Mouse (Mus musculus) forebrain, embryonic 11.5 days (tissue): ENCODE data around the gene Fbf1. TPM values are rescaled to one million over a fixed set of nuclear protein-coding genes. Genes with fewer than 3 reads are reported as not detected.
A peak's percentile ranks its signal among the peaks of the same experiment; 100 is the strongest.

Experiments used
- ATAC-seq: fragments of 200-750 bp; cut with Nextera tagmentation; replicated peaks from 2 replicates; pipeline ENCODE4 v1.8.0; 2017; ENCODE audit warnings: moderate TSS enrichment; ENCODE audit not compliant: low FRiP score
- DNase-seq: peaks from one replicate; pipeline ENCODE4 v3.0.0-alpha.2; 2017; ENCODE audit warnings: low spot score
- H3K27ac ChIP-seq: fragments of 300-500 bp; sonication (generic); 2 replicates; pipeline ENCODE4 v1.5.1; 2014; ENCODE audit warnings: low read depth, low read length
- H3K27me3 ChIP-seq: fragments of 300-500 bp; sonication (generic); 2 replicates; pipeline ENCODE4 v1.6.1; 2014; ENCODE audit warnings: mild to moderate bottlenecking, low read length, mixed read lengths; ENCODE audit not compliant: control insufficient read depth, insufficient read depth
- H3K36me3 ChIP-seq: fragments of 300-500 bp; sonication (generic); 2 replicates; pipeline ENCODE4 v1.6.1; 2014; ENCODE audit warnings: mild to moderate bottlenecking, low read length, moderate library complexity, mixed read lengths; ENCODE audit not compliant: control insufficient read depth, insufficient read depth
- H3K4me1 ChIP-seq: fragments of 300-500 bp; sonication (generic); replicated peaks from 2 replicates; pipeline ENCODE4 v1.6.1; 2014; ENCODE audit warnings: low read length, mixed read lengths; ENCODE audit not compliant: control insufficient read depth, insufficient read depth
- H3K4me2 ChIP-seq: fragments of 300-500 bp; sonication (generic); 2 replicates; pipeline ENCODE4 v1.6.1; 2014; ENCODE audit warnings: low read depth, mild to moderate bottlenecking, low read length, moderate library complexity, mixed read lengths; ENCODE audit not compliant: severe bottlenecking
- H3K4me3 ChIP-seq: fragments of 300-500 bp; sonication (generic); 2 replicates; pipeline ENCODE4 v1.5.1; 2014; ENCODE audit warnings: low read depth, low read length
- H3K9ac ChIP-seq: fragments of 300-500 bp; sonication (generic); 2 replicates; pipeline ENCODE4 v1.6.1; 2014; ENCODE audit warnings: low read length
- H3K9me3 ChIP-seq: fragments of 300-500 bp; sonication (generic); 2 replicates; pipeline ENCODE4 v1.6.1; 2016; ENCODE audit warnings: low read length, mixed read lengths; ENCODE audit not compliant: control insufficient read depth
- WGBS: fragments of 180-500 bp; shearing (Covaris S2); extraction: QIAGEN DNeasy Blood & Tissue Kit; methylation state at CpG from one replicate; pipeline ENCODE4 v1.1.7; 2014; 5-methylcytosine and 5-hydroxymethylcytosine counted together
- polyA plus RNA-seq: library from polyadenylated mRNA; unstranded; fragments of >200 nt; fragmentation: Nextera tagmentation; extraction: Ambion mirVana; gene quantifications from 2 replicates; pipeline ENCODE4 v1.2.1, GENCODE M21; 2014

Gene Fbf1
- polyA plus RNA-seq, 1 experiment from 2014 or later: 60.3 TPM

GRCm38 (mm10) chr11:116171959-116172358 lies 4.0 kb upstream of the Fbf1 start:
- Histone ChIP-seq H3K4me3 (no peak overlapping the region), H3K9me3 (no peaks in the 10 kb centered on the region), H3K9ac (no peak overlapping the region), H3K4me2 (no peak overlapping the region), H3K27ac (no peak overlapping the region), H3K27me3 (no peaks in the 10 kb centered on the region), H3K36me3 (no peaks in the 10 kb centered on the region), H3K4me1 (peaks cover under 1% of the 10 kb centered on the region; the same call in 1 of the 2 replicates)
- 85% methylated on average over 2 of the region's 2 CpGs for WGBS
- DNase-seq (no peak), ATAC-seq (no peak)

DNA sequence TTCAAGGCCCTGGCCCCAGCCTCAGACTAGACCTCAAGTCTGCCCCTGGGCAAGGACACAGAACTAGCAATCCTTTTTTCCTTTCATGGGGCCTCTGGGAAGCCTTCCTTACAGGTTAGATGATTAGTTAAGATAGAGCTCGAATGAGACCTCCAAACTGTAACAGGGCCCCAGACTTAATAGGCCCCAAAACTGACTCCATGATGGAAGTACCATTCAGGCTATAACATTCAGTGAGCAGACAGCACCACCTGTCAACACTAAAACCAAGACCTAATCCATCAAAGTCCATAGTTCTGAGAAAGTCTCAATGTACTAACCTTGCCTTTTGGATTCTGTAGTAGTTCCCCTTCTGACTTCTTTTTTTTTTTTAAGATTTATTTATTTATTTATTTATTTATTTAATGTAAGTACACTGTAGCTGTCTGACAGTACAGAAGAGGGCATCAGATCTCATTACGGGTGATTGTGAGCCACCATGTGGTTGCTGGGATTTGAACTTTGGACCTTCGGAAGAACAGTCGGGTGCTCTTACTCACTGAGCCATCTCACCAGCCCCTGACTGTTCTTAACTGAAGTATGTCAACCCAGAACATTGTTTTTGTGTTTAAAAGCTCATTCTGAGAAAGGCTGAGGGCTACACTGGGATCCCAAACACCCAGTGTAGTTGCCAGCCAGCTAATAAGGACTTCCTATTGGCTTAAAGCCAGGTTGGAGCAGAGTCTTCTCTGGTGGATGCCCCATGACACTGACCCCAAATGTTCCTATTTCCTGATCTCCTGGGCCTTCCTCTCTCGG lies 2.2 kb upstream of the Fbf1 start:
- Histone ChIP-seq H3K9me3 (no peaks in the 10 kb centered on the region), H3K27ac (no peak overlapping the region), H3K4me1 (peaks cover 7% of the 10 kb centered on the region; the same call in 1 of the 2 replicates), H3K27me3 (no peaks in the 10 kb centered on the region), H3K4me2 (no peak overlapping the region), H3K36me3 (no peaks in the 10 kb centered on the region), H3K4me3 (no peak overlapping the region), H3K9ac (no peak overlapping the region)
- DNase-seq (no peak), ATAC-seq (no peak)
- 88% methylated on average over 5 of the region's 5 CpGs for WGBS

- H3K4me2 ChIP-seq: no peak overlapping the region
- no peak overlapping the region for H3K9ac ChIP-seq
- DNase-seq (no peak), ATAC-seq (no peak)
- no peaks in the 10 kb centered on the region; the same call in 1 of the 2 replicates for H3K36me3 ChIP-seq
- no peak overlapping the region for H3K4me3 ChIP-seq
- H3K27me3 ChIP-seq: no peaks in the 10 kb centered on the region
- H3K9me3 ChIP-seq: no peaks in the 10 kb centered on the region
- 86% methylated on average over 3 of the region's 3 CpGs for WGBS
- peaks cover 7% of the 10 kb centered on the region; the same call in 1 of the 2 replicates for H3K4me1 ChIP-seq
- no peak overlapping the region for H3K27ac ChIP-seq
These were observed 1.2 kb upstream of the Fbf1 start for GRCm38 (mm10) chr11:116169214-116169613.

- peak overlapping the region; percentile 84 for H3K9ac ChIP-seq
- no peaks in the 10 kb centered on the region for H3K27me3 ChIP-seq
- peak overlapping the region; percentile 67 for H3K4me3 ChIP-seq
- H3K4me2 ChIP-seq: peak overlapping the region; percentile 80
- H3K36me3 ChIP-seq: no peaks in the 10 kb centered on the region; the same call in 1 of the 2 replicates
- H3K27ac ChIP-seq: peak overlapping the region; percentile 82; the same call in 1 of the 2 replicates
- no peaks in the 10 kb centered on the region for H3K9me3 ChIP-seq
- DNase-seq (no peak), ATAC-seq (no peak)
- H3K4me1 ChIP-seq: peaks cover 10% of the 10 kb centered on the region; the same call in 1 of the 2 replicates
- WGBS: 19% methylated on average over 6 of the region's 6 CpGs
These were observed 734 bp downstream of the Fbf1 start for GRCm38 (mm10) chr11:116167232-116167631.

DNA sequence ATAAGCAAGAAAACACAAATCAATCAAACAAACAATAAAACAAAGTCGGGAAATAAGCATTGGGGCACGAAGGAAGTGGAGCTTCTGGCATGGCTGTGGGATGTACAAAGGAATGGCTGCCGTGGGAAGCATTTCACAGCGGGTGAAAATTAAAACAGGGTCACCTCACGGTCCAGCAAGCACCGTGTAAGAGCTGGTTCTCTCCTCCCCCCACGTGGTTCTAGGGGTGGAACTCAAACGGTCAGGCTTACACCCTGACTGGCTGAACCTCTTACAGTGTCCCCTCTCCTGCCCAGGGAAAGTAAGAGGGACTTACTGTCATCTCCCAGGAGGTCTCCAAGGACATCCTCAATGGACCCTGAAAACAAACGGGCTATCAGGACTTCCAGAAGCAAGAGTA lies 5.0 kb downstream of the Fbf1 start:
- no peak for DNase-seq
- H3K27ac ChIP-seq: no peak overlapping the region

GRCm38 (mm10) chr11:116162146-116162545 lies 5.8 kb downstream of the Fbf1 start:
- ATAC-seq: no peak
- peaks cover 3% of the 10 kb centered on the region for H3K36me3 ChIP-seq

More for the DNA sequence above, 5.0 kb downstream of the Fbf1 start:
- no peaks in the 10 kb centered on the region for H3K9me3 ChIP-seq
- no peak overlapping the region for H3K4me2 ChIP-seq
- no peak overlapping the region for H3K4me3 ChIP-seq
- no peak overlapping the region for H3K9ac ChIP-seq
- H3K27me3 ChIP-seq: no peaks in the 10 kb centered on the region
- ATAC-seq: no peak; the same call in 1 of the 2 replicates
- peaks cover 3% of the 10 kb centered on the region; the same call in 1 of the 2 replicates for H3K36me3 ChIP-seq
- H3K4me1 ChIP-seq: peaks cover 10% of the 10 kb centered on the region; the same call in 1 of the 2 replicates
- WGBS: 29% methylated on average over 9 of the region's 9 CpGs

DNA sequence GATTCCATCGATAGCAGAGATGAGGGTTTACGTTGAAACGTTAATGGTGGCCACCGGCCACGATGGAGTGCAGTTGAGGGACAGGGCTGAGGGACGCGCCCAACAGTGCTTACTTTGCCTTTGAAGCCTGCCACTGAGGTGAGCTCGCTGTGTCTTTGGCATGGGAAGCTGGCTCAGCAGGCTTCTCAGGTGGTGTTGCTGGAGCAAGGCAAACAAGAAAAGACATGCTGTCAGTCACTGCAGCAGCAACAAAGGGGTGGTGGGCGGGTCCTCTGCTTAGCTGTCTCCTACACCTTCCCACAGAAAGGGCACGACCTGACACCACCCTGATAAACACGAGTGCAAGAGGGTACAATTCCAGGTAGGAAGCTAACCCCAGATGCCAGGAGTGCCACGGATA lies 6.7 kb downstream of the Fbf1 start:
- ATAC-seq (no peak), DNase-seq (no peak)
- H3K9me3 ChIP-seq: no peaks in the 10 kb centered on the region
- H3K9ac ChIP-seq: no peak overlapping the region
- peaks cover 3% of the 10 kb centered on the region; the same call in 1 of the 2 replicates for H3K4me1 ChIP-seq
- no peak overlapping the region for H3K4me3 ChIP-seq
- H3K4me2 ChIP-seq: no peak overlapping the region
- H3K27me3 ChIP-seq: no peaks in the 10 kb centered on the region
- WGBS: 72% methylated on average over 12 of the region's 12 CpGs
- H3K27ac ChIP-seq: no peak overlapping the region
- H3K36me3 ChIP-seq: peaks cover 3% of the 10 kb centered on the region

More at GRCm38 (mm10) chr11:116162146-116162545, 5.8 kb downstream of the Fbf1 start:
- Histone ChIP-seq H3K27me3 (no peaks in the 10 kb centered on the region), H3K9me3 (no peaks in the 10 kb centered on the region), H3K4me3 (no peak overlapping the region), H3K4me1 (peaks cover 10% of the 10 kb centered on the region; the same call in 1 of the 2 replicates), H3K27ac (no peak overlapping the region), H3K4me2 (no peak overlapping the region), H3K9ac (no peak overlapping the region)
- 77% methylated on average over 10 of the region's 10 CpGs for WGBS
- DNase-seq: no peak

DNA sequence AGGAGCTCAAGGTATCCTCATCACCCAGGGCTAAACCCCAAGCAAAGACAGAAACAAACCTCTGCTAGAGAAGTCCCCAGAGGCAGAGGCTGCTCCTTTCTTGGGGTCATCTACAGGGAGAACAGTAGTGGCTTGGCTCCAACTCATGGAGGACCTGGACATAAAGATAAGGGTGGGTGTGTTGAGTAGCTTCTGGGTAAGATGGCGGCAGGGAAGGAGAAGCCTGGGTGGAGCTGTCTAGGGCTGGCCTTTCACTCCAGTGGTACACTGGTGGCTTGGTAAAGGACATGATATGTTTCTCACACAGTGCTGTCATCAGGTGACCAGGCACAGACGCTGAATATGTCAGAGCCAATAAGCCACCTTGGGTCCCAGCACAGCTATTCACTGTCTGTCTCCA lies 17.0 kb downstream of the Fbf1 start:
- no peaks in the 10 kb centered on the region for H3K4me1 ChIP-seq
- no peak for DNase-seq
- 100% methylated on average over 2 of the region's 2 CpGs for WGBS
- no peak overlapping the region for H3K4me3 ChIP-seq
- ATAC-seq: no peak
- no peaks in the 10 kb centered on the region for H3K9me3 ChIP-seq
- peaks cover 11% of the 10 kb centered on the region; the same call in 1 of the 2 replicates for H3K36me3 ChIP-seq
- no peak overlapping the region for H3K27ac ChIP-seq
- no peaks in the 10 kb centered on the region for H3K27me3 ChIP-seq
- no peak overlapping the region for H3K4me2 ChIP-seq
- no peak overlapping the region for H3K9ac ChIP-seq
